Mouse (Mus musculus): ENCODE measurements around the gene Nphp4. TPM values are rescaled to one million over a fixed set of nuclear protein-coding genes. Genes with fewer than 3 reads are reported as not detected.

Gene Nphp4
- total and polyA plus RNA-seq, 2 experiments from 2014 or later: 3.5 to 6.5 TPM

- H3K9me3 ChIP-seq (ENCODE audit: low read length): no peaks in the 10 kb centered on the region
- DNase-seq: no peak
- no peaks in the 10 kb centered on the region for H3K27me3 ChIP-seq (ENCODE audit: insufficient read depth, low read length)
- H3K4me2 ChIP-seq (ENCODE audit: low read depth): no peak overlapping the region
- 0 out of 2 replicates have a peak overlapping the region, but pooled peaks have one; percentile 81 for H3K27ac ChIP-seq (ENCODE audit: low read depth, low read length)
- no peaks in the 10 kb centered on the region for H3K36me3 ChIP-seq (ENCODE audit: insufficient read depth)
- ATAC-seq: no peak
- no peak overlapping the region for H3K9ac ChIP-seq
- H3K4me3 ChIP-seq (ENCODE audit: low read depth, low read length): no peak overlapping the region
- TF ChIP-seq CTCF (IDR thresholded peaks at IDR 0.05; ENCODE audit: low read depth): no peak
- WGBS: 95% methylated on average over 4 of the region's 4 CpGs
- H3K4me1 ChIP-seq (ENCODE audit: insufficient read depth): no peaks in the 10 kb centered on the region
These were observed 18.8 kb upstream of the Nphp4 start for GRCm38 (mm10) chr4:152457673-152458072.

DNA sequence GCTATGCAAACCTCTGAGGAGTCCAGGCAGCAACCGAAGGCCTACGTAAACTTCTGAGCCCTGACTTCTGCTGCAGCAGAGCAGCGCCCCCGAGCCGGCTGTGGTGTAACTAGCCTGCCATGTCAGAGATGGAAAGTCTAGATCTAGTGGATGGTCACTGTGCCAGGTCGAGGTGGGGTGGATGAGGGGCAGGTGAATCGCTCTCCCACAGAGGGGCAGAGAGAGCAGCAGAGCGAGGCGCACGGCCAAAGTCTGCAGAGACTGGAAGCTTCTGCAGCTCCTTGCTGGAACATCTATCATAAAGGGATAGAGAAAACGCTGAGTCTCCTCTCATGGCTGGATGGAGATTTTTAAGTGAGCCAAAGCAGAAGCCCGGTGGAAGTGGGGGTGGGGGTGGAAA, 14.0 kb upstream of the Nphp4 start:
- Histone ChIP-seq H3K27ac (ENCODE audit: low read depth, low read length) (no peak overlapping the region), H3K36me3 (ENCODE audit: insufficient read depth) (no peaks in the 10 kb centered on the region), H3K27me3 (ENCODE audit: insufficient read depth, low read length) (no peaks in the 10 kb centered on the region), H3K9ac (no peak overlapping the region), H3K4me3 (ENCODE audit: low read depth, low read length) (no peak overlapping the region), H3K4me2 (ENCODE audit: low read depth) (no peak overlapping the region), H3K9me3 (ENCODE audit: low read length) (no peaks in the 10 kb centered on the region), H3K4me1 (ENCODE audit: insufficient read depth) (no peaks in the 10 kb centered on the region)
- no peak for TF ChIP-seq CTCF (IDR thresholded peaks at IDR 0.05; ENCODE audit: low read depth)
- ATAC-seq (no peak), DNase-seq (no peak)
- WGBS: 82% methylated on average over 12 of the region's 12 CpGs

DNA sequence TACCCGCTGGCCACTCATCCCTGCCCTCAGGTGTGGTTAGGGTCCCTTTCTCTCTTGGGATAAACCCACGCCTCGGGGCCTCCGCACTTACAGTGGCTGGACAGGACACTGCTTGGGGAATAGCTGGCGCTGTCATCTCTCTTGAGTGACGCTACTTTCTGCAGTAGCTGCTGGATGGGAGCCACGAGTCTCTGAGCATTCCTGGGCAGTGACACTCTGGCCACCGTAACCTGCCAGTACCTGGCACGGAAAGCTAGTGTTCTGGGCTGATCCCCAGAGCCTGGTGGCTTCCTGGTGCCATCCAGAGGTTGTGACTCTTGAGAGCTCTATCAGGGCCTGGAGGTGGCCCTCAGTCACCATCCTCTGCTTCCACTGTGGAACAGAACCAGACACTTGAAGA, 13.4 kb upstream of the Nphp4 start:
- Histone ChIP-seq H3K27ac (ENCODE audit: low read depth, low read length) (no peak overlapping the region), H3K9me3 (ENCODE audit: low read length) (no peaks in the 10 kb centered on the region), H3K4me2 (ENCODE audit: low read depth) (no peak overlapping the region), H3K9ac (no peak overlapping the region), H3K36me3 (ENCODE audit: insufficient read depth) (no peaks in the 10 kb centered on the region), H3K4me3 (ENCODE audit: low read depth, low read length) (no peak overlapping the region), H3K27me3 (ENCODE audit: insufficient read depth, low read length) (no peaks in the 10 kb centered on the region), H3K4me1 (ENCODE audit: insufficient read depth) (no peaks in the 10 kb centered on the region)
- no peak for TF ChIP-seq CTCF (IDR thresholded peaks at IDR 0.05; ENCODE audit: low read depth)
- 86% methylated on average over 9 of the region's 9 CpGs for WGBS
- DNase-seq (no peak), ATAC-seq (no peak)

GRCm38 (mm10) chr4:152465116-152465515, 11.4 kb upstream of the Nphp4 start:
- peak; percentile 23 for DNase-seq
- 11% methylated on average over 8 of the region's 8 CpGs for WGBS
- H3K4me1 ChIP-seq (ENCODE audit: insufficient read depth): no peaks in the 10 kb centered on the region
- H3K27me3 ChIP-seq (ENCODE audit: insufficient read depth, low read length): no peaks in the 10 kb centered on the region
- TF ChIP-seq CTCF (IDR thresholded peaks at IDR 0.05; ENCODE audit: low read depth): no peak
- H3K27ac ChIP-seq (ENCODE audit: low read depth, low read length): peak overlapping the region; percentile 29; the same call in 1 of the 2 replicates
- ATAC-seq: peak; percentile 69
- H3K36me3 ChIP-seq (ENCODE audit: insufficient read depth): no peaks in the 10 kb centered on the region
- no peak overlapping the region for H3K4me2 ChIP-seq (ENCODE audit: low read depth)
- no peak overlapping the region for H3K9ac ChIP-seq
- no peak overlapping the region for H3K4me3 ChIP-seq (ENCODE audit: low read depth, low read length)
- no peaks in the 10 kb centered on the region for H3K9me3 ChIP-seq (ENCODE audit: low read length)

DNA sequence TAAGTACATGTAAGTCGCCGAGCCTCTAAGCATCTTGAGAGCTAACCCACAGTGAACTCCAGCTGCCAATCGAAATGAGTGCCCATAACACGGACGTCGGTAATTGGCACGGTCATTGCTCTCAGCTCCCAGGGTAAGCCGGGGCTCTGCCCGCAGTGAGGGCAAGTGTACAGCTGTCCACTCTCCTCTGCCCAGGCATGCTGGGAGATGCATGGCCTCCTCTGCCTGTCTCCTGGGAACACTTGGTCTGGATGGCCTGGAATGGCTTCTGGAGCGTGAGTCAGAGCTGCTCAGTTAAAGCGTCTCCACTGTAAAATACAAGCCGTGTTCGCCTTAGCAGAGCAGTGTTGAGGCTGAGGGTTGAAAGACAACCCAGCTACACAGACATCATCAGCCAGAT, 9.9 kb upstream of the Nphp4 start:
- Histone ChIP-seq H3K36me3 (ENCODE audit: insufficient read depth) (no peaks in the 10 kb centered on the region), H3K4me1 (ENCODE audit: insufficient read depth) (no peaks in the 10 kb centered on the region), H3K27me3 (ENCODE audit: insufficient read depth, low read length) (no peaks in the 10 kb centered on the region), H3K4me2 (ENCODE audit: low read depth) (no peak overlapping the region), H3K4me3 (ENCODE audit: low read depth, low read length) (no peak overlapping the region), H3K9me3 (ENCODE audit: low read length) (no peaks in the 10 kb centered on the region), H3K27ac (ENCODE audit: low read depth, low read length) (no peak overlapping the region), H3K9ac (no peak overlapping the region)
- DNase-seq (no peak), ATAC-seq (no peak)
- TF ChIP-seq CTCF (IDR thresholded peaks at IDR 0.05; ENCODE audit: low read depth): no peak
- WGBS: 85% methylated on average over 13 of the region's 13 CpGs

- Histone ChIP-seq H3K4me2 (ENCODE audit: low read depth) (no peak overlapping the region), H3K9me3 (ENCODE audit: low read length) (no peaks in the 10 kb centered on the region), H3K36me3 (ENCODE audit: insufficient read depth) (no peaks in the 10 kb centered on the region), H3K4me3 (ENCODE audit: low read depth, low read length) (no peak overlapping the region), H3K4me1 (ENCODE audit: insufficient read depth) (no peaks in the 10 kb centered on the region), H3K27ac (ENCODE audit: low read depth, low read length) (no peak overlapping the region), H3K27me3 (ENCODE audit: insufficient read depth, low read length) (no peaks in the 10 kb centered on the region), H3K9ac (no peak overlapping the region)
- TF ChIP-seq CTCF (IDR thresholded peaks at IDR 0.05; ENCODE audit: low read depth): no peak
- ATAC-seq (peak; percentile 40; the same call in 1 of the 2 replicates), DNase-seq (no peak)
- WGBS: 76% methylated on average over 6 of the region's 6 CpGs
These were observed 8.6 kb upstream of the Nphp4 start for GRCm38 (mm10) chr4:152467951-152468350.

- Histone ChIP-seq H3K36me3 (ENCODE audit: insufficient read depth) (no peaks in the 10 kb centered on the region), H3K4me3 (ENCODE audit: low read depth, low read length) (peak overlapping the region; percentile 69; the same call in 1 of the 2 replicates), H3K4me1 (ENCODE audit: insufficient read depth) (peaks cover 6% of the 10 kb centered on the region), H3K9me3 (ENCODE audit: low read length) (no peaks in the 10 kb centered on the region), H3K4me2 (ENCODE audit: low read depth) (peak overlapping the region; percentile 95; the same call in 1 of the 2 replicates), H3K27me3 (ENCODE audit: insufficient read depth, low read length) (no peaks in the 10 kb centered on the region), H3K9ac (no peak overlapping the region), H3K27ac (ENCODE audit: low read depth, low read length) (no peak overlapping the region)
- no peak for DNase-seq
- 85% methylated on average over 7 of the region's 7 CpGs for WGBS
- TF ChIP-seq CTCF (IDR thresholded peaks at IDR 0.05; ENCODE audit: low read depth): no peak
- ATAC-seq: no peak
These were observed 565 bp upstream of the Nphp4 start for GRCm38 (mm10) chr4:152475941-152476340.

Data from forebrain, postnatal 0 days (tissue).